Mouse (Mus musculus) frontal cortex, postnatal 36 days (tissue): ENCODE measurements around the gene Nrm.

ENCODE experiments used
- DNase-seq, 2 experiments: peaks; one replicate each; pipeline ENCODE4 v3.0.0; 2022; ENCODE audit warnings: low spot score in 2 of 2

Gene Nrm

GRCm38 (mm10) chr17:35866911-35867890 is 6.1 kb downstream of the Nrm start:
- no peak for DNase-seq

GRCm38 (mm10) chr17:35868165-35868820 is 7.2 kb downstream of the Nrm start:
- DNase-seq = no peak

GRCm38 (mm10) chr17:35868961-35869345 is 7.8 kb downstream of the Nrm start:
- no peak for DNase-seq

- DNase-seq = no peak
Measured at GRCm38 (mm10) chr17:35869346-35870067, 8.4 kb downstream of the Nrm start.

- DNase-seq = no peak
Measured at GRCm38 (mm10) chr17:35870151-35870883, 9.2 kb downstream of the Nrm start.

DNA sequence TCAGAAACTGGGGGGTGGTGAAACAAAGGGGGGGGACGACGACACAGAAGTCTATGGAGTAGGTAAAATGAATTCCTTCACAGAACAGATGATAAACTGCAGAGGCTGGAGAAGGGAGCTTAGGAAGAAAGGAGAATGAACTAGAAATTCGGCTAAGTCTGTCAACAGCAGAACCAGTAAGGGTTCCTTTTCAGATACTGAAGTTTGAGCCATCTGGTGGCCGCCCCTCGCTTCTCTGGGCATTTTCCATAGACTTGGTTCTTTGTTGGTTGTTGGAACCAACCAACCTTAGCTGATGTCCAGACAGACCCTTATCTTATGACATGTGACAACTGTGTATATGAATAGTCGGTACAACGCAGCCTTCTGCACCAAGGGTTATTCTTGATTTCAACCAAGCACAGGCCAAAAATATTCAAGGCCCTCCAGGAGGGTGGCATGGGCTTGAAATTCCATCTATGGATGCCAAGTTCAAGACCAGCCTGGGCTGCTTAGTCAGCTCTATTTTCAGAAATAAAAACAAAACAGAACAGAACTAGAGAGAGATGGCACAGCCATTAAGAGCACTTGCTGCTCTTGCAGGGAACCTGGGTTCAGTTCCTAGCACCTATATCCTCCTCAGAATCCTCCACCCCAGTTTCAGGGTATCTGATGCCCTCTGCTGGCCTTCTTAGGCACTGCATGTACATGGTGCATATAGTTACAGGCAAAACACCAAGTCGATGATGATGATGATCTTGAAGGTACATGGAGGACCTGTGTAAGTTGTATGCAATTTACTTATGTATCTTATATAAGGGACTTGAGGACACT is 10.0 kb downstream of the Nrm start:
- DNase-seq = no peak

GRCm38 (mm10) chr17:35873774-35874519 is 12.8 kb downstream of the Nrm start:
- DNase-seq = peak; percentile 82 to 89

GRCm38 (mm10) chr17:35874721-35875120 is 13.6 kb downstream of the Nrm start:
- DNase-seq = peak; percentile 68 to 76

DNA sequence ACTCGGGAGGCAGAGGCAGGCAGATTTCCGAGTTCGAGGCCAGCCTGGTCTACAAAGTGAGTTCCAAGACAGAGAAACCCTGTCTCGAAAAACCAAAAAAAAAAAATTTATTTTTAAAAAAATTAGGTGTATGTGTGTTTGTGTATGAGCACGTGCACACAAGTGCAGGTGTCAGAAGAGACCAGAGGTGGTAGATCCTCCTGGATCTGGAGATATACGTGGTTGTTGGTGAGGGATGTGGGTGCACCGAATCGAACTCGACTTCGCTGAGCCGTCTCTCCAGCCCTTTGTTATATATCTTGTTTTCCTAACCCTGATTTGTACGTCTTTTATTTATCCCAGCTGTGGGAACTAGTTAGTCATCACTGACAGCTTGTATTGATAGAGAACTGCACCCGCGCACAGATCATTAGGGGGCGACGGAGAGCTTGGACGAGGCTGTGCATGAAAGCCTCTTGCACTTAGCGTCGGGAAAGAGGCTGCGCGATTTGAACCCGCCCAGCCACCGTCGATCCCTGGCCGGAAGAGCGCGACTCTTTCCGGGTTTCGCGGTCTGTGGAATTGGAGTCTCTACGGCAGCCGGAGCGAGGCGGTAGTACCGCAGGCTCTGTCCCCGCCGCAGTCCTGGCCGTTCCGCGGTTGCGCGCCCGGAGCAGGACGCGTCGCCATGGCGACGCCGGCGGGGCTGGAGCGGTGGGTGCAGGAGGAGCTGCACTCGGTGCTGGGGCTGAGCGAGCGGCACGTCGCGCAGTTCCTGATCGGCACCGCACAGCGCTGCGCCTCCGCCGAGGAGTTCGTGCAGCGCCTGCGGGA is 18.3 kb downstream of the Nrm start, which contains the start of gene Dhx16:
TSS of gene Dhx16 (plus strand) at position 575 of the 813 bp plus-strand sequence.
- peak; percentile 93 to 97 for DNase-seq

GRCm38 (mm10) chr17:35882924-35883323 is 21.8 kb downstream of the Nrm start:
- DNase-seq = no peak

DNA sequence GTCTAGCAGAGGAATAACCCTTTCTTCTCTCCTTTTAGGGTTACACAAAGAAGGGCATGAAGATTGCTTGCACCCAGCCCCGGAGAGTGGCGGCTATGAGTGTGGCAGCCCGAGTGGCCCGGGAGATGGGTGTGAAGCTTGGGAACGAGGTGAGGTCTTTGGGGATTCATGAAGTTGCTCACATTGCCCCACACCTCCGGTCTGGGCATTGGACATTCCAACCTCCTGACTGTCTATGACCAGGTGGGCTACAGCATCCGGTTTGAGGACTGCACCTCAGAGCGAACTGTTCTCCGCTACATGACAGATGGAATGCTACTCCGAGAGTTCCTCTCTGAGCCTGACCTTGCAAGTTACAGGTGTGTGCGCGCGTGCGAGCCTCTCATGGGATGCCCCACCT is 22.7 kb downstream of the Nrm start:
- DNase-seq = no peak

DNA sequence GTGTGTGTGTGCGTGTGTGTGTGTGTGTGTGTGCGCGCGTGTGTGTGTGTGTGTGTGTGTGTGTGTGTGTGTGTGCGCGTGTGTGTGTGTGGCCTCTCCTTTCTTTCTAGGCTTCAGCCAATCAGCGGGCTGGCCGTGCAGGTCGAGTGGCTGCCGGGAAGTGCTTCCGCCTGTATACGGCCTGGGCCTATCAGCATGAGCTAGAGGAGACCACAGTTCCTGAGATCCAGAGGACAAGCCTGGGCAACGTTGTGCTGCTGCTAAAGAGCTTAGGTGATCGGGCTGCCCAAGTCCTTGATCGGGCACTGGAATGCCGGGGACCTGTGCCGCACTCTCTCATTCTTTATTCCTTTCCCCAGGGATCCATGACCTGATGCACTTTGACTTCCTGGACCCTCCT is 26.6 kb downstream of the Nrm start:
- DNase-seq = no peak

GRCm38 (mm10) chr17:35896781-35897643 is 35.9 kb downstream of the Nrm start, which contains the start of gene 2310061I04Rik:
Gene 2310061I04Rik, minus strand, starts transcription at chr17:35897431.
- peak; percentile 86 to 92 for DNase-seq

DNA sequence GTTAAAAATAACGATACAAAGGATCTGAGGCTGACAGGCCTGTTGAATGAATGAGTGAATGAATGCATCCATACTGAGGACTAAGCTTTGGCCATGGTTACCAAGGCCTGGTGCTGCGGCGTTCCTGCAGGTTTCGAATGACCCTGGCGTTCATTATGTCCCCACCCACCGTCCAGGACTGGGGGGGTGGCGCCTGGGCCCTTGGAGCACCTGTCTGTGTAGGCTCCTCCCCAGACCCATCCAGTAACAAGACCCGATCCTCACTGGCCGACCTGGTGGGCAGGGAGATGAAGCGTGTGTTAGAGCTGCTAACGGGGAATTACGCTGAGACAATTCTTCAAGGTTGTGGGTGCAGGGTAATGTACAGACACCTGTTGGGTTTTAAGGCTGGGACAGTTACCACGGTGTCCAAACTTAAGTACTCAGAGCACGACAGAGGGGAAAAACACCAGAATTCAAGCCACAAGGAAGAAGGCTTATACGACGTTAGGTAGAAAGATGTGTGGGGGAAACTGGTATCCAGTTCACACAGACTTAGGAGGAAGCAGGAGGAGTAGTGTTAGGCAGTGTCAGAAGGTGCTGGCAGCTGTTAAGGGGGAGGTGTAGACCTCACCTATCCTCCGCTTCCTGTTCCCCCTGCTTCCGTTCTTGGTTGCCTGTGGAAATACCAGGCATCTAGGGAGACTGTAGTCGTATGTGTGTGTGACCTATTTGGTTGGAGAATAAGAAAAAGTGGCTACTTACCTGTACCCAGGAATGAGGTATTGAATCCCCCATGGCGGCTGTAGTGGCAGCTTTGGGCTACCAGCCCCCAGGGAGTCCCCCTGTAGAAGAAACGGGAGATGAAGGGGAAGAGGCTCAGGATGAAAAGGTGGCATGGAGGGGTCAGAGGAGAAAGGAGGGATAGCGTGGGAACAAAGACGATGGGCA is 36.8 kb downstream of the Nrm start:
- DNase-seq = peak in 1 of 2 experiments; percentile 32

DNA sequence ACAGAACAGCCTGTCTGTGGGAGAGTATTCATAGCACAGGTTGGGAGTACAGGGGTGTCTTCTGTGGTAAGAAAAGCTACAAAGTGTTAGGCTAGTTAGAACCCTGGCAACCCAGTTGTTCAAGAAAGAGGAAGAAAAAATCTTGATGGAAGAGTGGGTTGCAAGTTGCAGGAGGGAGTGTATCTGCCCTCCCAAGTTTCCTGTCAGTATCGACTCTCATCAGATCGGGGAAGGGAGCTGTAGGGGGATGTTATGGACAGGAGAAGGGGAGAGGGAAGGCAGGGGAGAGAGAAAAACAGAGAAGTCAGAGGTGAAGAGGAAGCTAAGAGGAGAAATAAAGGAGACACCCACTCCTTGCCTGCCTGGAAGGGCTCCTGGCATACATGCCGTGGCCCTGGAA is 39.5 kb downstream of the Nrm start:
- DNase-seq = no peak

GRCm38 (mm10) chr17:35903343-35903991 is 42.3 kb downstream of the Nrm start:
- no peak for DNase-seq
